Mouse (Mus musculus) heart, postnatal 0 days (tissue): ENCODE measurements around the gene Rrp7a.

Source experiments
- CTCF ChIP-seq: IDR thresholded peaks from 2 replicates; pipeline ENCODE4 v1.5.1; 2016; ENCODE audit warnings: antibody characterized with exemption, control low read depth, low read depth
- EP300 ChIP-seq: IDR thresholded peaks from 2 replicates; pipeline ENCODE4 v1.6.1; 2016; ENCODE audit warnings: antibody characterized with exemption, low read depth

- TF ChIP-seq CTCF (no peak), EP300 (no peak)
Measured at GRCm38 (mm10) chr15:83129530-83130231, 7.1 kb upstream of the Rrp7a start.
